Mouse (Mus musculus) MEL (cell line): ENCODE results near the gene Gm9833. TPM values are rescaled to one million over a fixed set of nuclear protein-coding genes. Genes with fewer than 3 reads are reported as not detected.

ENCODE experiments used
- DNase-seq: peaks from one replicate; pipeline ENCODE4 v3.0.0; 2011; ENCODE audit warnings: low read depth, low spot score
- H3K27ac ChIP-seq: 2 replicates; pipeline ENCODE4 v1.5.1; 2012; ENCODE audit warnings: low read depth, mild to moderate bottlenecking, control low read depth, low read length, moderate library complexity; ENCODE audit not compliant: control insufficient read depth
- H3K27me3 ChIP-seq, 2 experiments: fragments of 150-350 bp in 1 of 2; sonication (generic) in 1 of 2; 2 replicates each; pipeline ENCODE4 v1.6.1; 2012; ENCODE audit warnings: low read length in 2 of 2, mild to moderate bottlenecking in 2 of 2, improper control_type of control experiment in 1 of 2, moderate library complexity in 1 of 2; ENCODE audit not compliant: insufficient read depth in 2 of 2, control insufficient read depth in 1 of 2
- H3K36me3 ChIP-seq, 2 experiments: 2 replicates each; pipeline ENCODE4 v1.6.1; 2012 to 2014; ENCODE audit warnings: low read length in 2 of 2, improper control_type of control experiment in 1 of 2, inconsistent platforms in 1 of 2, mild to moderate bottlenecking in 1 of 2; ENCODE audit not compliant: insufficient read depth in 2 of 2, control insufficient read depth in 1 of 2
- H3K4me1 ChIP-seq, 2 experiments: fragments of 150-350 bp in 1 of 2; sonication (generic) in 1 of 2; 2 replicates each; pipeline ENCODE4 v1.6.1; 2012; ENCODE audit warnings: low read length in 2 of 2, improper control_type of control experiment in 1 of 2, mild to moderate bottlenecking in 1 of 2; ENCODE audit not compliant: insufficient read depth in 2 of 2, control insufficient read depth in 1 of 2
- H3K4me3 ChIP-seq, 2 experiments: fragments of 150-350 bp in 1 of 2; sonication (generic) in 1 of 2; 2 replicates each; pipeline ENCODE4 v1.5.1; 2012; ENCODE audit warnings: low read depth in 2 of 2, low read length in 2 of 2, mild to moderate bottlenecking in 2 of 2, moderate library complexity in 2 of 2, control low read depth in 1 of 2, improper control_type of control experiment in 1 of 2; ENCODE audit not compliant: control insufficient read depth in 1 of 2, insufficient read depth in 1 of 2
- H3K79me2 ChIP-seq: 2 replicates; pipeline ENCODE4 v1.6.1; 2012; ENCODE audit warnings: mild to moderate bottlenecking, low read length, moderate library complexity; ENCODE audit not compliant: control insufficient read depth, poor library complexity, insufficient read depth
- H3K9ac ChIP-seq: 2 replicates; pipeline ENCODE4 v1.6.1; 2012; ENCODE audit warnings: low read depth, mild to moderate bottlenecking, control low read depth, low read length, moderate library complexity; ENCODE audit not compliant: control insufficient read depth, poor library complexity, severe bottlenecking
- H3K9me3 ChIP-seq: fragments of 150-350 bp; sonication (generic); replicated peaks from 2 replicates; pipeline ENCODE4 v1.6.1; 2012; ENCODE audit warnings: mild to moderate bottlenecking, low read length, improper control_type of control experiment, moderate library complexity; ENCODE audit not compliant: insufficient read depth
- BHLHE40 ChIP-seq: IDR thresholded peaks from 2 replicates; pipeline ENCODE4 v1.6.1; 2012; ENCODE audit warnings: low read depth, mild to moderate bottlenecking, inconsistent platforms, low read length, improper control_type of control experiment, borderline replicate concordance
- CHD1 ChIP-seq: IDR thresholded peaks from 2 replicates; pipeline ENCODE4 v1.6.1; 2012; ENCODE audit warnings: low read depth, mild to moderate bottlenecking, inconsistent platforms, low read length, improper control_type of control experiment
- E2F4 ChIP-seq: IDR thresholded peaks from 2 replicates; pipeline ENCODE4 v1.6.1; 2011; ENCODE audit warnings: low read depth, low read length, improper control_type of control experiment, borderline replicate concordance
- EP300 ChIP-seq, 2 experiments: IDR thresholded peaks; 2 replicates each; pipeline ENCODE4 v1.6.1; 2011; ENCODE audit warnings: improper control_type of control experiment in 2 of 2, low read length in 2 of 2, low read depth in 1 of 2, mild to moderate bottlenecking in 1 of 2
- ETS1 ChIP-seq: IDR thresholded peaks from 2 replicates; pipeline ENCODE4 v1.6.1; 2012; ENCODE audit warnings: low read depth, mild to moderate bottlenecking, inconsistent platforms, low read length, improper control_type of control experiment, moderate library complexity
- GABPA ChIP-seq: IDR thresholded peaks from 2 replicates; pipeline ENCODE4 v1.6.1; 2012; ENCODE audit warnings: low read depth, mild to moderate bottlenecking, inconsistent platforms, low read length, improper control_type of control experiment, moderate library complexity
- GATA1 ChIP-seq: IDR thresholded peaks from 2 replicates; pipeline ENCODE4 v1.6.1; 2011; ENCODE audit warnings: low read depth, low read length, improper control_type of control experiment
- HCFC1 ChIP-seq: IDR thresholded peaks from 2 replicates; pipeline ENCODE4 v1.6.1; 2012; ENCODE audit warnings: low read depth, mild to moderate bottlenecking, inconsistent platforms, low read length, improper control_type of control experiment, moderate library complexity
- JUND ChIP-seq: IDR thresholded peaks from 2 replicates; pipeline ENCODE4 v1.6.1; 2011; ENCODE audit warnings: low read depth, mild to moderate bottlenecking, improper control_type of control experiment, low read length
- KAT2A ChIP-seq: conservative IDR thresholded peaks from 2 replicates; pipeline ENCODE4 v1.6.1; 2012; ENCODE audit warnings: low read depth, low read length, improper control_type of control experiment, inconsistent platforms
- MAX ChIP-seq: IDR thresholded peaks from 2 replicates; pipeline ENCODE4 v1.6.1; 2011; ENCODE audit warnings: low read length, improper control_type of control experiment
- MAZ ChIP-seq: IDR thresholded peaks from 2 replicates; pipeline ENCODE4 v1.6.1; 2012; ENCODE audit warnings: low read depth, mild to moderate bottlenecking, inconsistent platforms, low read length, improper control_type of control experiment
- MEF2A ChIP-seq: IDR thresholded peaks from 2 replicates; pipeline ENCODE4 v1.6.1; 2014; ENCODE audit warnings: low read depth, mild to moderate bottlenecking, inconsistent platforms, low read length, improper control_type of control experiment; ENCODE audit not compliant: poor library complexity, insufficient replicate concordance, severe bottlenecking; ENCODE audit errors: extremely low read depth
- MXI1 ChIP-seq: IDR thresholded peaks from 2 replicates; pipeline ENCODE4 v1.6.1; 2011; ENCODE audit warnings: mild to moderate bottlenecking, low read depth, low read length, improper control_type of control experiment
- MYC ChIP-seq: IDR thresholded peaks from 2 replicates; pipeline ENCODE4 v1.6.1; 2011; ENCODE audit warnings: low read depth, mild to moderate bottlenecking, low read length, improper control_type of control experiment, moderate library complexity
- POLR2AphosphoS5 ChIP-seq: IDR thresholded peaks from 2 replicates; pipeline ENCODE4 v1.6.1; 2012; ENCODE audit warnings: low read depth, borderline replicate concordance, mild to moderate bottlenecking, inconsistent platforms, low read length, moderate library complexity, mixed read lengths
- SMC3 ChIP-seq: IDR thresholded peaks from 2 replicates; pipeline ENCODE4 v1.6.1; 2011; ENCODE audit warnings: low read depth, low read length, improper control_type of control experiment
- TAL1 ChIP-seq: IDR thresholded peaks from 2 replicates; pipeline ENCODE4 v1.6.1; 2012; ENCODE audit warnings: mild to moderate bottlenecking, inconsistent platforms, low read length, moderate library complexity, mixed read lengths
- TCF12 ChIP-seq: IDR thresholded peaks from 2 replicates; pipeline ENCODE4 v1.6.1; 2014; ENCODE audit warnings: low read depth, mild to moderate bottlenecking, inconsistent platforms, low read length, improper control_type of control experiment, moderate library complexity
- USF1 ChIP-seq: IDR thresholded peaks from 2 replicates; pipeline ENCODE4 v1.6.1; 2014; ENCODE audit warnings: low read depth, mild to moderate bottlenecking, inconsistent platforms, low read length, improper control_type of control experiment, moderate library complexity
- USF2 ChIP-seq, 2 experiments: IDR thresholded peaks; 2 replicates each; pipeline ENCODE4 v1.6.1; 2011 to 2012; ENCODE audit warnings: improper control_type of control experiment in 2 of 2, low read length in 2 of 2, borderline replicate concordance in 1 of 2, inconsistent platforms in 1 of 2, low read depth in 1 of 2, mild to moderate bottlenecking in 1 of 2; ENCODE audit not compliant: insufficient read depth in 1 of 2
- ZNF384 ChIP-seq: IDR thresholded peaks from 2 replicates; pipeline ENCODE4 v1.6.1; 2012; ENCODE audit warnings: low read depth, mild to moderate bottlenecking, inconsistent platforms, low read length, improper control_type of control experiment
- polyA plus RNA-seq, 2 experiments: library from polyadenylated mRNA; stranded (reverse) in 1 of 2; unstranded in 1 of 2; fragments of >175 nt in 1 of 2; fragments of >200 nt in 1 of 2; gene quantifications; 2 replicates each; pipeline versions ENCODE4 v1.2.1 to v1.2.4; 2012; ENCODE audit warnings: low replicate concordance in 2 of 2, low read depth in 1 of 2; ENCODE audit not compliant: insufficient read length in 2 of 2, insufficient read depth in 1 of 2, missing spikeins in 1 of 2
- total RNA-seq: library from RNA; depleted of rRNA; stranded (reverse); fragments of 300-350 nt; gene quantifications from 2 replicates; pipeline ENCODE4 v1.2.3, GENCODE M21; 2012

Gene Gm9833
- total and polyA plus RNA-seq, 3 experiments, result 3.0 to 6.9 TPM; not detected in 1

DNA sequence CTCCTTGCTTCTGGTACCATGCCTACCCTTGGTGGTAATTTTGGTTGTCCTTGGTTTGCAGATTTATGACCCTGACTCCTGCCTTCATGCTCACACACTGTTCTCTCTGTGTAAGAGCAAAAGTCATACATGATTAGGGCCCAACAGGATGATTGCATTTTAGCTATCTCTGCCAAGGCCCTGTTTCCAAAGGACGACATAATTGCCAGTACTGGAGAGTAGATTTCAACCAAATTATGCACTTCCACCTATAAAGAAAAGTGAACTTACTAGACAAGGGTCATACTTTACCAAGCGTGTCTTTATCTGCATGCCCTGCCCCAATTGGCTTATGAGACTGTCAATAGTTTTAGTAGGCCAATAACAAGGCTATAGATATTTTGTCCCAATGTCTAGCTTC lies 9.8 kb upstream of the Gm9833 start:
- Histone ChIP-seq H3K79me2 (no peaks in the 10 kb centered on the region), H3K36me3 (no peaks in the 10 kb centered on the region), H3K27ac (no peak overlapping the region), H3K4me3 (no peak overlapping the region), H3K4me1 (no peaks in the 10 kb centered on the region), H3K27me3 (no peaks in the 10 kb centered on the region), H3K9ac (no peak overlapping the region), H3K9me3 (no peaks in the 10 kb centered on the region)
- no peak for TF ChIP-seq GATA1
- TF ChIP-seq ETS1, result no peak
- TF ChIP-seq CHD1, result no peak
- TF ChIP-seq SMC3, result no peak
- TF ChIP-seq MXI1, result no peak
- no peak for TF ChIP-seq JUND
- TF ChIP-seq HCFC1, result no peak
- TF ChIP-seq GABPA, result no peak
- TF ChIP-seq TCF12, result no peak
- no peak for DNase-seq

DNA sequence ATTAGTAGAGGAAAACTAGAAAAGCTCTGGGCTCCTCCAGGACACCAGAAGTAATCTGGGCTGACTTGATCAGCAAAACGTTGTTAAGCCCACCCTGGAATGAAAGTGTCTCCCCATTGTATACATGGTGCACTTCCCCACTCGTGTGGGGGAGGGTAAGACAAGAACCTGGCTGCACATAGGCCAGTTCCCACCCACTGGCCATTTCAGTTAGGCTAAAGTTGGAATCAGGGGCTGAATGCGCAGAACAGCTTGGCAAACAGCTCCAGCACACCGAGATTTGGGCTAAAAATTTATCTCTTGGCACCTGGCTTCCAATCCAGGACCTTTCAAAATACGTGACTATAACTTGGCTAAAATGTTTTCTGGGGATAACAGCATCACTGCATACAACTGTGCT lies 6.6 kb upstream of the Gm9833 start:
- Histone ChIP-seq H3K4me1 (no peaks in the 10 kb centered on the region), H3K9ac (no peak overlapping the region), H3K79me2 (no peaks in the 10 kb centered on the region), H3K27me3 (no peaks in the 10 kb centered on the region), H3K9me3 (no peaks in the 10 kb centered on the region), H3K27ac (no peak overlapping the region), H3K36me3 (no peaks in the 10 kb centered on the region), H3K4me3 (no peak overlapping the region)
- no peak for DNase-seq
- TF ChIP-seq USF1, result no peak
- TF ChIP-seq MAX, result no peak
- TF ChIP-seq BHLHE40, result no peak
- TF ChIP-seq USF2 (IDR thresholded peaks at IDR 0.05; ENCODE audit: borderline replicate concordance in 1 of 2, insufficient read depth in 1 of 2, low read depth in 1 of 2, low read length in 2 of 2), result no peak
- no peak for TF ChIP-seq SMC3
- TF ChIP-seq TCF12, result no peak
- no peak for TF ChIP-seq KAT2A
- no peak for TF ChIP-seq EP300 (IDR thresholded peaks at IDR 0.05; ENCODE audit: low read depth in 1 of 2, low read length in 2 of 2)
- TF ChIP-seq MXI1, result no peak
- TF ChIP-seq MAZ, result no peak
- TF ChIP-seq TAL1, result no peak
- no peak for TF ChIP-seq MEF2A
- TF ChIP-seq MYC, result no peak
- TF ChIP-seq POLR2AphosphoS5, result no peak
- TF ChIP-seq ZNF384, result no peak
- no peak for TF ChIP-seq CHD1
- no peak for TF ChIP-seq E2F4
- TF ChIP-seq GATA1, result no peak
